Mouse (Mus musculus): ENCODE measurements around the gene Lrp2. TPM values are rescaled to one million over a fixed set of nuclear protein-coding genes. Genes with fewer than 3 reads are reported as not detected.

Gene Lrp2
- total RNA-seq, 2 experiments from 2014 or later: not detected

DNA sequence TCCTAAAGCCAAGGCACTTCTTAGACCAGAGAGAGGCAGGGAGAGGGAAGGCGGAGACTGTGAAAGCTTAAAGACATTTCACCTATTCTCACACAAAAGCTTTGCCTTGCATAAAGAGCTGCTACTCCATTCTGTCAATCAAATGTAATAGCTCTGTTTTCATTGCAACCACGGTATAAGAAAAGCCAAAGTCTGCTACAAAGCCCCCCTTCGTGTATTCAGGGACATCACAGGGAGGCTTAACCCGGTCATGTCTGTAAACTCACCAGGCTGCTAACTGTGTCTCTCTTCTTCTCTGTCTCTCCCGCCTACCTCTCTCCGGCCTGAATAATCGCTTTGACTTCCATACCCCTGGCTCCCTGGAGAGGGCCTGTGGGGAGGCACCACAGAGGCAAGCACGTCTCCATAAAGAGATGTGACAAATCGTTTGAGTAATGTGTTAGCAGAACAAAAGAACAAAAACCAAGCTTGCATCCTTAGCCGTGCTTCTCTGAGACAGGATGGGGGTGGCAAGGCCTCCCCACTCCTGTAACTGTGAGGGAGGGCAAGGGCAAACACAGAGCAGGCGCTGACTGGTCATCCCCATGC, 167.5 kb downstream of the Lrp2 start:
- no peak for ATAC-seq (ENCODE audit: poor library complexity, severe bottlenecking)

- ATAC-seq (ENCODE audit: poor library complexity, severe bottlenecking): peak; percentile 74
Measured at GRCm38 (mm10) chr2:69415070-69415469, 170.8 kb downstream of the Lrp2 start.

DNA sequence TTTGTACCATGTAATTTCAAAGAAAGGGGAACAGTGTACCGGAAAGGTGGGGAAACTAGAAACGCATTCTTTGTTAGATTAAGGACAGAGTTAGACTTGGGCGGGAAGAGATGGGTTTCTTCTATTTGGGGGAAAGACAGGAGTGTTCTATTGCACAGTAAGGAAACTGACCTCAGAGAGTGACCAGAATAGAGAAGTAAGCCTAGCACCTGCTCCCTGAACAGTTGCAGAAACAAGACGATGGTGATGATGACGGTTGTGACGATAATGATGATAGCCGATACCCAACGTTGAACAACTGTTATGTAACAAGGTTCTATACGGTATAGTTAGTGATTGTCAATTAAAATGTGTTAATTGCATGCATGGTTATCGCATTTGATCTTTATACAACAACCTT, 171.3 kb downstream of the Lrp2 start:
- peak; percentile 76 for ATAC-seq (ENCODE audit: poor library complexity, severe bottlenecking)

GRCm38 (mm10) chr2:69405692-69406091, 180.2 kb downstream of the Lrp2 start:
- peak; percentile 91 for ATAC-seq (ENCODE audit: poor library complexity, severe bottlenecking)

DNA sequence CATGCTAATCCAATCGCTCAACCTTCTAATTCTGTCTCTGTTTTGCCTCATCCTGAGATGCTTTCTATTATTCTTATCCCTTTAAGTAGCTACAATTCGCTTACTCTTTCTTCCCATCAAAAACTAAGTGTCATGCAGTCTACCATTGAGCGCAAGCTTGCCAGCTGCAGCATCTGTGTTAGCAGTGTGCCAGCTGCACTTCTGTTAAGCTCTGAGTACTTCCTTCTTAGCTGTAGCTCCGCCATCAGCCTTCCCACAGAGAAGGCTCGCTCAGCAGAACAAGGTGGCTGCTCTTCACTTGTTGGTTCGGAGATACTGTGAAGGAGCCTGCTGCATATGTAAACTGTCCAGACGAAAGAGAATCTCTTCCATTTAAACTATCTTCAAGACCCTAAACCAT, 183.6 kb downstream of the Lrp2 start:
- ATAC-seq (ENCODE audit: poor library complexity, severe bottlenecking): peak; percentile 43

DNA sequence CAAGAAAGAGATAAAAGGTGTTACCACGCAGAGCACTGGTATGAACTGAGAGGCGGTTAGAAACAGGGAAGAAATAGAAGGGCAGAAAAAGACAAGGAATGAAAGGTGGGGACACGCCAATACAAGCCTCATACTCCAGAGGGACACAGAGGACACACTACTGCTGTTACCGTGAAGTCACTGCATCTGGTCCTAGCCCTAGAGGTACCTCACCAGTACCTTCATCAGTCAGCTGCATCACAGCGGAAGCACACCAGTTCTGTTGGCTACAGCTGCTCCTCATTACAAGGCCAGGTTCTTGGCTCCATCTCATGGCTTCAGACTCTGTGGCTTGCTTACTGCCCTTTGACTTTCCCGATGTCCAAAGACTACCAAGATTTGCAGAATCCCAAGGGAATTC, 184.0 kb downstream of the Lrp2 start:
- ATAC-seq (ENCODE audit: poor library complexity, severe bottlenecking): no peak

- ATAC-seq (ENCODE audit: poor library complexity, severe bottlenecking): no peak
Measured at GRCm38 (mm10) chr2:69400866-69401604, 184.8 kb downstream of the Lrp2 start.

DNA sequence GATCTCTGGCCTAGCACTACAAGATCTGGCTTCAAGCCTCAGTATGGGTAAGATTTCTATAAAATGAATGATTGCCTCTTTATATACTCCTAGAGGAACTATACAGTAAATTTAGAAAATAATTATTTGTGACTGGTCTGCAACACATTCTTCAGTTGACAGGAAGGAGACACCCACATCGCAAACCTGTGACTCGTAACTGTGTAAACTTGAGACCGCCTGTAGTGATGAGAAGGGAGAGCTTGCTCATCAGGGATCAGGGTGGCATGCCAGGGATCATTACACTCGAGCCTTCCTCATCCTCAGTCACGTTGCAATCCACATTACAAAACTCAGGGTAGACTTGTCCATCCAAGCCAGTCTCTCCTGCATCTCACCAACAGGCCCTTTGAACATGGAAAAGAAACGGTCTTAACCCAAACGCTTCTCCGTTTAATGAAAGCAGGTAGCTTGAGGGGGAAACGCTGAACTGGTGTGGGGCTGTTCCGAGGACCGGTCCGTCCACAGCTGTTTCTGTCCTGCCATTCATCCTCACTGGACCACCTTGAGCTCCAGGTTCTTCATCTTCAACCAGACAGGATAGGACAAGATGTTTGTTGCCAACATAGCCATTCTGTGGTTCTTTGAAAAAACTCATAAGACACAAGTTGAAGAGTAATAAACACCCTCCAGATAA, 189.0 kb downstream of the Lrp2 start:
- ATAC-seq (ENCODE audit: poor library complexity, severe bottlenecking): no peak

DNA sequence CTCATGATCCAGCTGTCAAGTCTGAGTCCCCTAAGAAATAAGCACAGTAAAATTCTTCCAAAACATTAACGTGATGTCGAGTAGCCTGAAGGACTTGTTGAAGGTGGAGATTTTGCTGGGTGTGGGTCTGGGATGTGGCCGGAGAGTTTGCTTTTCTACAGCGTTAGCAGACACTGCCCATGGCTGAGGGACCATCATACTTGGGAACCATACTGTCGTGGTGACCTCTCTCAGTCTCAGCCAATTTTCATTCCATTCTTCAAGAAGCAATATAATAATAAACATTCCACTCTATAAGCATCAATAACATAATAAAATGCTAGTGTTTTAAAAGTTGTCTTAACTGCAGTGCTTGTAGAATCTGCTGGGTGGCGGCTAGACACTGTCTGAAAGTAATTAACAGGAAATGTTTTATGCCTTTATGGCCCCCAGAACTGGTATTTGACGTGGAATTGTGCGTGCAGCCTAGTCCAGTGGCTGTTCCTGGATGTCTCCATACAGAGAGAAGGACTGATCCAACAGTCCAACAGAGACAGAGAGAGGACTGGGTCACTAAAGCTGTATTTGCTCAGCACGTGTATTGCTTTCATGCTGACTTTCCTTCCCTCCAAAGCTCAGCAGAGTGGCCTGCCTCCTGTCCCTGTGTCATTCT, 190.1 kb downstream of the Lrp2 start:
- ATAC-seq (ENCODE audit: poor library complexity, severe bottlenecking): no peak

DNA sequence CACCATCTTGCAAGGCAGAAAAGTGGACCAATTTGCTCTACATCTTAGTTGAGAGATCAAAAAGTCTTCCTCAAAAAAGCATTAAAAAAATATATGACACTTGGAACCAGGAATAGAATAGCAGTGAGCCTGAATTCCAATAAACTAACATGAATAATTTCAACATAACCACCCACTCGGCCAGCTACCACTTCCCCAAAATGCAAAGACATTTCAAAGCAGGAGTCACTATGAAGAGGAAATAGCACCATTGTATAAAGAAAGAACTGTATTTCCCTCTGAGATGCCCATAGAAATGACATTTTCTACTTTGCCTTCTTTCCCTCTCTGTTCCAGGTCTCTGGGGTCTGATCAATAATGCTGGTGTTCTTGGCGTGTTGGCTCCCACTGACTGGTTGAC, 191.9 kb downstream of the Lrp2 start:
- ATAC-seq (ENCODE audit: poor library complexity, severe bottlenecking): peak; percentile 93

DNA sequence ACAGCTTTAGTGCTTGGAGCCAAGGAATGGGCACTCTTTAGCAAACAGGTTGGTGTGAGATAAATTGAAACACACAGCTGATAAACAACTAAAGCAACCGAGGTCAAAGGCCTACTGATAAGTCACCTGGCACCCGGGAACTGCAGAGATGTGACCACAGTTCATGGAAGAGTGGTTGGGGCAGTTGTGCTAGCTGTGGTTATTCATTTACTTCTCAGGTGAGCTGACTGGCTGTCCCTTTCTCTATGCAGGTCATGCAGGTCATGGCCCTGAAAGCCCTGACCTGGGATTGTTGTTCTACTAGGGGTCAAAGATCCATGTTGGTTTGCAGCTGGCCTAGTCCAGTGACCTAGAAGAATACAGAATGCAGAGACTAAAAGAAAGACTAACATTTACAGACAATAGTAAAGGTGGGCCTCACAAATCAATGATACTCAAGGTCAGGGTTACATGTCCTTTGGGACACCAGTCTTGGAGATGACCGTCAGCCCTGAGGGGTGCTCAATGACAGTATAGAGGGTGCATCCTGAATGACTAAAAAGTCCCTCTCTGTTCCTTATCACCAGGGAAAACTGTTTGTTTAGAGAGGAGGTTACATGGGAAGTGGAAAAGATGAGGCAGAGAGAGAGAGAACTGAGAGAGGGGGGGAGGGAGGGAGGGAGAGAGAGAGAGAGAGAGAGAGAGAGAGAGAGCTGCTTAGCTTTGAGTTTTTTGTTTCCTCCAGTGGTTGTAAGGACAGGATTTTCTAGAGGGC, 199.6 kb downstream of the Lrp2 start:
- ATAC-seq (ENCODE audit: poor library complexity, severe bottlenecking): no peak

GRCm38 (mm10) chr2:69382838-69383237, 203.0 kb downstream of the Lrp2 start:
- ATAC-seq (ENCODE audit: poor library complexity, severe bottlenecking): peak; percentile 33

DNA sequence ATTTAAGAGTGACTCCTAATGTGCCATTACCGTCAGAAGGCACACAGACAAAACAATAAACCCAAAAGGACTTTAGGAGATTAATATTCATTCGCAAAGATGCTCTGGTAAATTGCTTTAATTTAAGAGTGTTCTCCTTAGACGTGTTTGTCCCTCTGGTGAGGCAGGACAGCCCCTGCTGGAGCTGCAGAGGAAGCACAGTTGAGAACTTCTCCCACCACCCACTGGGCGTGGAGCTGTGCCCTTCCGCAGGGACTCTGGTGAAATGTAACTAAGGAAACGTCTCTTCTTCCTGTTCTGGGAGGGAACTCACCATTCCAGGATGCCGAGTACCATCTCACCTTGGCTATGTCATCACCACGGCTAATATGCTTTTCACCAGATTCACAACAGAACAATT, 204.1 kb downstream of the Lrp2 start:
- ATAC-seq (ENCODE audit: poor library complexity, severe bottlenecking): peak; percentile 69

GRCm38 (mm10) chr2:69380281-69380680, 205.6 kb downstream of the Lrp2 start, which contains the start of gene Dhrs9:
Dhrs9 (plus strand) TSS chr2:69380445.
- ATAC-seq (ENCODE audit: poor library complexity, severe bottlenecking): peak; percentile 79

- ATAC-seq (ENCODE audit: poor library complexity, severe bottlenecking): no peak
Measured at GRCm38 (mm10) chr2:69379801-69380200, 206.1 kb downstream of the Lrp2 start.

DNA sequence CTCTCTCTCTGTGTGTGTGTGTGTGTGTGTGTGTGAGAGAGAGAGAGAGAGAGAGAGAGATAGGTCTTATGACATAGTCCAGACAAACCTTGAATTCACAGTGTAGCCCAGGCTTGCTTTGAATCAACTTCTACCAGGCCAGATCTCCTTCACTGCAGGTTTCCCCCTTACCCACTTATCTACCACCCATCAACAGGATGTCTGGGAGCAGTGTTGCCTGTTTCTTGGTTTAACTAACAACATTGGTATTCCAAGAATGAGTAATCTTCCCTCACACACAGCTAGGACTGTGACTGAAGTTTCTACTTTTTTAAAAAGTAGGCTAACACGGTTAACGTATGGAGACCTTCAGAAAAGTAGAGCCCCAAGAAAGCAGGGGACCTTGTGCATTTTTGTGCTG, 209.1 kb downstream of the Lrp2 start:
- no peak for ATAC-seq (ENCODE audit: poor library complexity, severe bottlenecking)

Other genes with a start within 250 kb of the Lrp2 start
- gene Abcb11, start 243.4 kb downstream of the Lrp2 start, total RNA-seq (2015): not detected in 2 replicates
- not detected in 2 replicates for gene Abcb11, start 243.4 kb downstream of the Lrp2 start, total RNA-seq (2017)
- gene Dhrs9, start 205.6 kb downstream of the Lrp2 start, total RNA-seq (2015): 12.4 and 13.8 TPM in 2 replicates
- 16.2 and 17.2 TPM in 2 replicates for gene Dhrs9, start 205.6 kb downstream of the Lrp2 start, total RNA-seq (2017)
- 3.3 and 6.8 TPM in 2 replicates for gene Bbs5, start 61.1 kb upstream of the Lrp2 start, total RNA-seq (2015)
- gene Bbs5, start 61.1 kb upstream of the Lrp2 start, total RNA-seq (2017): 2.7 and 2.8 TPM in 2 replicates
- not detected in 2 replicates for gene Klhl41, start 84.1 kb upstream of the Lrp2 start, total RNA-seq (2015)
- 0.33 TPM in 1 of 2 replicates, not detected in the other for gene Klhl41, start 84.1 kb upstream of the Lrp2 start, total RNA-seq (2017)
- 4.2 and 4.6 TPM in 2 replicates for gene Fastkd1, start 127.5 kb upstream of the Lrp2 start, total RNA-seq (2015)
- 4.4 and 4.6 TPM in 2 replicates for gene Fastkd1, start 127.5 kb upstream of the Lrp2 start, total RNA-seq (2017)
- 83.7 and 91.7 TPM in 2 replicates for gene Ppig, start 136.5 kb upstream of the Lrp2 start, total RNA-seq (2015)
- 54.9 and 62.2 TPM in 2 replicates for gene Ppig, start 136.5 kb upstream of the Lrp2 start, total RNA-seq (2017)
- gene Ccdc173, start 203.5 kb upstream of the Lrp2 start, total RNA-seq (2015): 0.43 and 0.80 TPM in 2 replicates
- 0.33 and 0.49 TPM in 2 replicates for gene Ccdc173, start 203.5 kb upstream of the Lrp2 start, total RNA-seq (2017)
- gene Phospho2, start 203.6 kb upstream of the Lrp2 start, total RNA-seq (2015): 19.8 and 25.3 TPM in 2 replicates
- gene Phospho2, start 203.6 kb upstream of the Lrp2 start, total RNA-seq (2017): 22.0 and 27.5 TPM in 2 replicates
- gene Klhl23, start 235.9 kb upstream of the Lrp2 start, total RNA-seq (2015): 3.5 and 3.7 TPM in 2 replicates
- 8.7 and 10.9 TPM in 2 replicates for gene Klhl23, start 235.9 kb upstream of the Lrp2 start, total RNA-seq (2017)